Mouse (Mus musculus): ENCODE results near the gene Ccnb3. TPM values are rescaled to one million over a fixed set of nuclear protein-coding genes. Genes with fewer than 3 reads are reported as not detected.

Ccnb3 gene
- polyA plus RNA-seq, 2 experiments, result 0.38 TPM; not detected in 1

DNA sequence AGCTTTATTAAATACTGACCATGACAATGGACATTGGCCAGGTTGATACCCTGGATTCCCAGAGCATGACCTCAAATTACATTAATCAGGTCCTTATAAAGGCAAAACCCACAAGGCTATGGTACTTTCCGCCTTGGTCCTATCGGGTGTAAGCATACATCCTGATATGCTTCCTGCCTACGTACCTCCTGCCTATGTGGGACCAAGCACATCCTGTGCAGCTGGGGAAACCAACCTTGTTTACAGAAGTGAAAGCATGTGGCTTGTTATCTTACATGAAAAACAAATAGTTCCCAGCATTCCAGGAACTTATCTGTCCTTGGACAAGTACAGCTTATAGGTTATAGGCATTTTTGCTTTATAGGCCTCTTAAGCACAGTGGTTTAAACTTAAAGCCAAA lies 72.8 kb downstream of the Ccnb3 start:
- Histone ChIP-seq H3K9me3 (ENCODE audit: control insufficient read depth, low read length) (no peaks in the 10 kb centered on the region), H3K9ac (ENCODE audit: low read depth, low read length, severe bottlenecking) (no peak overlapping the region), H3K4me1 (ENCODE audit: control insufficient read depth, insufficient read depth, low read length) (no peaks in the 10 kb centered on the region), H3K27ac (replicated peaks; ENCODE audit: low read depth, low read length) (no peak overlapping the region), H3K4me2 (replicated peaks; ENCODE audit: low read depth, low read length, severe bottlenecking) (no peak overlapping the region), H3K4me3 (replicated peaks; ENCODE audit: low read length) (no peak overlapping the region), H3K36me3 (ENCODE audit: control insufficient read depth, insufficient read depth, low read length) (no peaks in the 10 kb centered on the region), H3K27me3 (ENCODE audit: control insufficient read depth, insufficient read depth, low read length) (no peaks in the 10 kb centered on the region)
- ATAC-seq (ENCODE audit: low FRiP score, low read depth), result no peak
- no peak for TF ChIP-seq POLR2A (IDR thresholded peaks at IDR 0.05; ENCODE audit: borderline replicate concordance, extremely low read depth, insufficient read depth, insufficient read length)
- WGBS, result 88% methylated on average over 3 of the region's 3 CpGs
- DNase-seq (ENCODE audit: low spot score), result no peak

Other genes with a start within 250 kb of the Ccnb3 start
- gene Akap4, start 25.9 kb upstream of the Ccnb3 start, polyA plus RNA-seq (2012; rRNA removed), result not detected in 2 replicates
- not detected in 2 replicates for gene Akap4, start 25.9 kb upstream of the Ccnb3 start, polyA plus RNA-seq (2014; fragmentation: Nextera tagmentation; extraction: Ambion mirVana)

Measured in limb, embryonic 14.5 days (tissue).